Mouse (Mus musculus) kidney, adult 10 weeks (tissue): Measurements from ENCODE around the gene Maco1. TPM values are rescaled to one million over a fixed set of nuclear protein-coding genes. Genes with fewer than 3 reads are reported as not detected.

Experiments
- polyA plus RNA-seq: library from polyadenylated mRNA; stranded (reverse); fragments of 350-450 nt; fragmentation: Illumina TruSeq; extraction: RNeasy Lipid Tissue Mini Kit (QIAGEN cat#74804); gene quantifications from one replicate; pipeline ENCODE4 v1.2.3, GENCODE M21; 2014; ENCODE audit warnings: low read depth, low replicate concordance

The Maco1 gene
- 26.3 TPM for polyA plus RNA-seq

DNA sequence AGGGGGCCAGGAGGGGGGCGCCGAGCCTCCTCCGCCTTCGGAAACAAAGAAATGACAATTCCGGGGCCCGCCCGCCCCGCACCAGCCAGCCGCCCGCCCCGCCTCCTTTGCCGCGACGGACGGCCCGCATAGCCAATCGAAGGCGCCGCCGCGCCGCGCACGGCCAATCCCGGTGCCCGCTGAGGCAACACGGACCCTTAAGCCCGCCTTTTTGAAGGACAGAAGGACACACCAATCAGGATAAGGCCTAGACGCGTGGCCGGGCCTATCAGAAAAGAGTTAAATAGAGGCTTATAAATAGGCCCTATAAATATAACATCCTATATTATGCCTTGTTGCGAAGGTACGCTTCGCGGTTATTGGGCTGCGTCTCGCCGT is at the start of gene Maco1:
Gene Maco1, minus strand, starts transcription at position 87 of the 378 bp plus-strand sequence.

DNA sequence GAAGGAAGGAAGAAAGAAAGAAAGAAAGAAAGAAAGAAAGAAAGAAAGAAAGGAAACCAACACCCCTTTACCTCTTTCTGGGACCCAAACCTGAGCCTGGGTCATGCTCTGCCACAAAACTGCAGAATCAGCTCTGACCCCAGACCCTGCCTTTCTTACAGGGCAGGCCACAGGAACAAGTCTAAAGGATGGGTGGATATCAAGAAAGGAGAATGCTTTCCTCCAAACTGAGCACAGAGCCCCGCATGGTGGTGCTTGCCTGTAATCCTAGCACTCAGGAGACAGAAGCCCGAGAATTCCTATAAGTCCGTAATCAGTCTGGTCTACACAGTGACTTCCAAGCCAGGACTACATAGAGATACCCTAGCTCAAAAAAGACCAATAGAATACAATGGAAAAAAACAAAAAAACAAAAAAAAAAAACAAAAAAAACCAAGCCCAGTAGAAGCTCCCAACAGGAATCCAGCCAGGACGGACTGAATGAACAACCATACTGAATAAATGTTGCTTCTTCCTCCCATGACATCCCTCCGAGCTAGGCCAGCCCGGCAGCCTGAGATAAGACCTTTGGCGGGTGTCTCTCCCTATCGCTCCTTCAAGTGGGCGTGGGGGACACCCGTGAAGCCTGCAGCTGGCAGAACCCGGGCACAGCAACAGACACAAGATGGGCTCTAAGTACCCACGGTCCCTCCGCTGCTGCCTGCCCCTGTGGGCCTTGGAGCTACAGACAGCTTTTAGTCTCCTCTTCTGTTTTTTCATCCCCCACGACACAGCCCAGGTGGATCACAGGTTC is 11.0 kb upstream of the Maco1 start, which contains the start of gene Rhd:
Gene Rhd, plus strand, starts transcription at position 600 of the 793 bp plus-strand sequence.

GRCm38 (mm10) chr4:134767426-134768225 is 85.5 kb downstream of the Maco1 start, which contains the start of gene Ldlrap1:
Ldlrap1 (minus strand) TSS chr4:134768024.

Other genes with a start within 250 kb of the Maco1 start
- gene Man1c1, start 149.1 kb downstream of the Maco1 start, polyA plus RNA-seq: 2.1 TPM
- 1.0 TPM for gene Ldlrap1, start 85.3 kb downstream of the Maco1 start, polyA plus RNA-seq
- gene Rhd, start 11.2 kb upstream of the Maco1 start, polyA plus RNA-seq: not detected
- 19.7 TPM for gene Tmem50a, start 61.7 kb upstream of the Maco1 start, polyA plus RNA-seq
- 545 TPM for gene Rsrp1, start 70.2 kb upstream of the Maco1 start, polyA plus RNA-seq
- 62.5 TPM for gene Syf2, start 77.6 kb upstream of the Maco1 start, polyA plus RNA-seq